Mouse (Mus musculus) lung, postnatal 0 days (tissue): ENCODE results near the gene Ddah1.
A peak's percentile ranks its signal among the peaks of the same experiment; 100 is the strongest.

ENCODE experiments used
- CTCF ChIP-seq: IDR thresholded peaks from 2 replicates; pipeline ENCODE4 v1.5.1; 2016; ENCODE audit warnings: antibody characterized with exemption, mild to moderate bottlenecking
- EP300 ChIP-seq: IDR thresholded peaks from 2 replicates; pipeline ENCODE4 v1.6.1; 2016; ENCODE audit warnings: antibody characterized with exemption, mild to moderate bottlenecking, control low read depth

DNA sequence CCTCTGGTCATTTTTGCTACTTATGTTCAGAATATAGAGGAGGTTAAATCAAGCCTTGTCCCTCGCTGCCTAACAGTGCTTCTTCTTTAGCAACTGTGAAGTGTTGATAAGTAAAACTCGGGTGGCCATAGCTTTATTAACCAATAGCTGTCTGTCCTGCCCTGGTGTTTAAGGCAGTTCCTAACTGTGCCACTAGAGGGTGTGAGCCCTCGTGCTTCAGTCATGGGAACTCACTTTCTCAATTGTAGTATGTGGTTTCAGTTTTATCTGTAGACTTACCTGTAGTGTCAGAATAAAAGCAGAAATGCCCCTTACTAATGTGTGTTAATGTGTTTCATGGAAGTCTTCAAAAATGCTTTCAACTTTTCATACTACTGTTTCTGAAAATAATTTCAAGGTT is 183.5 kb downstream of the Ddah1 start:
- peak; percentile 96 for TF ChIP-seq CTCF
- no peak for TF ChIP-seq EP300
